Mouse (Mus musculus) heart, adult 11 months (tissue): ENCODE data around the gene Zfp651.

ENCODE experiments used
- DNase-seq: peaks from one replicate; pipeline ENCODE4 v3.0.0; 2022

Zfp651 gene

DNA sequence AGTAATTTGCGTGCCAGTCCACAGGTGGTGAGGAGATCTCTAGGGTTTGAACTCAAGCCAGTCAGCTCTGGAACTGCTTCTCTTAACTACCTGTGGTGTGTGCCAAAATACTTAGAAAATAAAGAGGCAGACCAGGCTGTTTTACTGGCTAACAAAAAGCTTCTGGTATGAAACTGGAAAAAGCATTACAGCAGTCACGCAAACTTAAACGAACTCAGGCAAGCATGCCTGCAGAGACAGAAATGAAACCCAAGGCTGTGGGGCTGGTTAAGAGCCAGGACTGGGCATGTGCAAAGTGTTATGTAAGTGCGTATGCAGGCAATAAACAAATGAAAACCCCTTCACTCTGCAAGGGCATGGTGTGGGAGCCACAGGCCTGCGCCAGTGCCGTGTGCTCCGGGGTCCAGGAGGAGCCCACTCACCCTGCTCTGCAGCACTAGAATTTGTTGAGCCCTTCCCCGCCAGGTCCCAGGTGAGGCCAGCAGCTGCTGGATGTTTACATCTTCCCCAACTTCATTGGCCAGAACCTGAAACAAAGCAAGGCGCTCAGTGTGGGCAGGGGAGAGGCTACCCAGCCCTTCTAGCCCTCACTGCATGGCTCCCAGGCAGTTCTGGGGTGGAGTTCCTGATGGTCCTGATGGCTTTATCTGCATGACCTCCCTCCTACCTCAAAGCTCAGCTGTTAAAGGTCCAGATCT, 60.1 kb downstream of the Zfp651 start:
- peak; percentile 94 for DNase-seq

DNA sequence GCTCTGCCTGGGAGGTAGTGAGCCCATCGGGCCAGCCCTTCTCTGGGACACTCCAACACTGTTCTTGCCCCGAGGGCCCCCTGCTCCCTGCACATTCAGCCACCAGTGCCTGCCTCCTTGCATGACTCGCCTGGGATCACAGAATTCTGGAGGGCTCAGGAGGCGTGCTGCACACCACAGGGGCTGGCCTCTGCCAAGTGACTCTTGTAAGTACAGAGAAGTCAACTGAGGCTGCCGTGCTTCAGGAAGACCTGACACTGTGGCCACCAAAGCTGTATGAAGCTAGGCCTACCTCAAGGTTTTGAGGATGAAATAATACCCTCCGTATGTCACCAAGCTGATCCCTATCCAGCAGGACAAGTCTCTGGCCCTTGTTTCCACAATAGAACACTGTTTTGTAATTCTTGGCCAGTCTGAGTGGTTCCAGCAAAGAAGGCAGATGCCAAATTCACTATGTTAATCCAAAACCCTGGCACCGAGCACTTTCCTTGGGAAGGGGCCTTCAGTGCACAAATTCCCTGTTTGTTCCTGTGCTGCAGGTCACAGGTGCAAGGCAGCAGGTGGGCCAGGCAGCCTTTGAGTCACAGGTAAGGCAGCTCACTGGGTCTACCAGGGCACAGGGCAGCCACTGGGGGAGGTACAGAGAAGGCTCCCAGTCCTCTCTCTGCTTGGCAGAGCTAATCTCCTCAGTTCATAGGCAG, 60.8 kb downstream of the Zfp651 start:
- peak; percentile 91 for DNase-seq

GRCm38 (mm10) chr9:121820765-121821164, 61.6 kb downstream of the Zfp651 start:
- DNase-seq: peak; percentile 70
